Mouse (Mus musculus): ENCODE measurements around the gene Tc2n. TPM values are rescaled to one million over a fixed set of nuclear protein-coding genes. Genes with fewer than 3 reads are reported as not detected.

The Tc2n gene
- polyA plus RNA-seq, 1 experiment from 2014 or later, result 2.6 TPM

DNA sequence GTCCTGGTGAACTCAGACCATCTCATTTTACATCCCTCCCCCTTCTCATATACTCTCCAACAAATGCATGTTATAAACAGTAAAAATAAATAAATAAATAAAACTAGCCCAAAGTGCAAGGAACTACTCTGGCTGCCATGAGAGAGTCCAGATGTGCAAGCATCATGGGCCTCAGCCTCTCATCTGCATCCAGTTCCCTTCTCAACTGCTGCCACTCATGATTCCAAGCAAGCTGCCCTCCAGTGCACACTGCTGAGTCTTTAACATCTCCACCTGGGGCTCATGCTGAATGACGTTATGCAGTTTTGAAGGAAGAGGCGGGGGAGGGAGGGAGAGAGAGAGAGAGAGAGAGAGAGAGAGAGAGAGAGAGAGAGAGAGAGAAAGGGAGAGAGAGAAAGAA is 24.1 kb upstream of the Tc2n start:
- Histone ChIP-seq H3K9ac (replicated peaks; ENCODE audit: low read depth, low read length) (no peak overlapping the region), H3K9me3 (ENCODE audit: control insufficient read depth, low read depth, low read length) (no peaks in the 10 kb centered on the region), H3K4me1 (ENCODE audit: control insufficient read depth, insufficient read depth, low read length) (no peaks in the 10 kb centered on the region), H3K27me3 (ENCODE audit: control insufficient read depth, insufficient read depth, low read length) (no peaks in the 10 kb centered on the region), H3K4me3 (ENCODE audit: low read depth, low read length) (no peak overlapping the region), H3K36me3 (ENCODE audit: control insufficient read depth, insufficient read depth, low read length) (no peaks in the 10 kb centered on the region), H3K4me2 (replicated peaks; ENCODE audit: low read depth, low read length) (no peak overlapping the region), H3K27ac (ENCODE audit: low read length) (no peak overlapping the region)
- peak; percentile 23; the same call in 1 of the 2 replicates for ATAC-seq (ENCODE audit: insufficient number of reproducible peaks, insufficient read depth, low FRiP score, low read depth)
- 47% methylated on average over 2 of the region's 2 CpGs for WGBS

DNA sequence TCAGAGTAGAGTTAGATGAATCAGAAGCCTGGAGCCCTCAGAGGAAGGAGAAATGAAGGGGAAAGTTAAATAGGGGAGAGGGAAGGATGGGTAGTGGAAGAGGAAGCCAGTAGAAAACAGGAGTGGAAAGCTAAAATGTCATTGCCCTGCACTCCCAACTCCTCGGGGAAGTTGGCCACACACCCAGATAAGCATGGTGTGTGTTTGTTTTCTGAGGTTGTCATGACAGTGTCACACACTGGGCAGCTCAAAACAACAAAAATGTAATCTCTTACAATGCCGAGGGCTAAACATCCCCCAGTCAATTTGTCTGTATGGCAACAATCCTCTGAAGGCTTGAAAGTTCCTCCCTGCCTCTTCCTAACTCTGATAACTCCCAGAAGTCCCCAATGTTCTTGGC is 22.2 kb upstream of the Tc2n start:
- no peak overlapping the region for H3K9ac ChIP-seq (replicated peaks; ENCODE audit: low read depth, low read length)
- H3K27me3 ChIP-seq (ENCODE audit: control insufficient read depth, insufficient read depth, low read length), result no peaks in the 10 kb centered on the region
- no peak for ATAC-seq (ENCODE audit: insufficient number of reproducible peaks, insufficient read depth, low FRiP score, low read depth)
- no peaks in the 10 kb centered on the region for H3K4me1 ChIP-seq (ENCODE audit: control insufficient read depth, insufficient read depth, low read length)
- H3K4me2 ChIP-seq (replicated peaks; ENCODE audit: low read depth, low read length), result no peak overlapping the region
- H3K36me3 ChIP-seq (ENCODE audit: control insufficient read depth, insufficient read depth, low read length), result no peaks in the 10 kb centered on the region
- no peaks in the 10 kb centered on the region for H3K9me3 ChIP-seq (ENCODE audit: control insufficient read depth, low read depth, low read length)
- WGBS, result 38% methylated on average over 2 of the region's 2 CpGs
- H3K27ac ChIP-seq (ENCODE audit: low read length), result no peak overlapping the region
- no peak overlapping the region for H3K4me3 ChIP-seq (ENCODE audit: low read depth, low read length)

DNA sequence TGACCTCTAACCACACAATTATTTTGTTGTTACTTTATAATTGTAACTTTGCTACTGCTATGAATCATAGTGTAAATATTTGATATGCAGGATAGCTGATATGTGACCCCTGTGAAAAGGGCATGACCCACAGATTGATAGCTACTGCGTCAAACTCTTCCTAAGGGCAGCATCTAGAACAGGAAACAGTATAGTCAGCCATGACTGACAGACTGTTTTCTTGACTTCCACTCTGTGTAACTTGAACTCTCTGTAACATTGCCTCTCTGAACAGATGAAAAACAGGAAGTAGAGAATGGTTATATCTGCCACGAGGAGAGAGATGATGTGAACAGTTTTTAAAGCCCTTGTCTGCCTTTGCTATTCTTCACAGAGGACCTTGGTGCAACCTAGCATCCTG is 21.7 kb upstream of the Tc2n start:
- Histone ChIP-seq H3K4me2 (replicated peaks; ENCODE audit: low read depth, low read length) (no peak overlapping the region), H3K4me1 (ENCODE audit: control insufficient read depth, insufficient read depth, low read length) (no peaks in the 10 kb centered on the region), H3K27ac (ENCODE audit: low read length) (no peak overlapping the region), H3K27me3 (ENCODE audit: control insufficient read depth, insufficient read depth, low read length) (no peaks in the 10 kb centered on the region), H3K4me3 (ENCODE audit: low read depth, low read length) (no peak overlapping the region), H3K9ac (replicated peaks; ENCODE audit: low read depth, low read length) (no peak overlapping the region), H3K36me3 (ENCODE audit: control insufficient read depth, insufficient read depth, low read length) (no peaks in the 10 kb centered on the region), H3K9me3 (ENCODE audit: control insufficient read depth, low read depth, low read length) (no peaks in the 10 kb centered on the region)
- ATAC-seq (ENCODE audit: insufficient number of reproducible peaks, insufficient read depth, low FRiP score, low read depth), result no peak
- WGBS, result 22% methylated on average over 2 of the region's 2 CpGs

DNA sequence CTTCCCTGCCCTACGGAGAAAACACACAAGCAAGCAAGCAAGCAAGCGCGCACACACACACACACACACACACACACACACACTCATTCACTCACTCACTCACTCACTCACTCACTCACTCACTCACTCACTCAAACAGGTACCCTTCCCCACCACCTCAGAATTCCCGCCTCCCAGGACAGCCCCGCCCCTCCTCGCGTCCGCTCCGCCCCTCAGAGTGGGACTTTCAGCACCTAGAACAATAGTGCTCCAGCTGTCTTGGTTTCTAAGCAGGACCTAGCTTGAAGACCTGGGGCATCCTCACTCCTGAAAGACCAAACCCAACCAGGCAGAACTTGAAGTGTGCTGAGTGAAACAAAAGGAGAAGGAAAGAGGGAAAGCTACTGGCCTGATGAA is 430 bp upstream of the Tc2n start:
- peak; percentile 75 for ATAC-seq (ENCODE audit: insufficient number of reproducible peaks, insufficient read depth, low FRiP score, low read depth)

DNA sequence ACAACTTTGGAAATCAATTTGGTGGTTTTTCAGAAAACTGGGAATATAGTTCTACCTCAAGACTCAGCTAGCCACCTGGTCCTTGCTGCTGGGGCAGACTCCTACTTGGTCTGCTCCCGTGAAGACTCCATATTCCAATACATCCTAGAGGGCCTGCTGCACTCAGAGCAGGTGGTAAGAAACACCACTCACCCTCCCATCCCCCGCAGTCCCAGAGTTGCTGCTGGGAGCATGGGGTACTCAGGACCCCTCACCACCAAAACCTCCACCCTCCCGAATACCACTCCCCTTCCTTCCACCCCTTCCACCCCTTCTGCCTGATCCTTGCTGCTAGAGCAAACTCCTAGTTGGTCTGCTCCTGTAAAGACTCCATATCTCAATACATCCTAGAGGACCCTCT is 19.1 kb downstream of the Tc2n start:
- no peaks in the 10 kb centered on the region for H3K27me3 ChIP-seq (ENCODE audit: control insufficient read depth, insufficient read depth, low read length)
- no peak for ATAC-seq (ENCODE audit: insufficient number of reproducible peaks, insufficient read depth, low FRiP score, low read depth)
- no peak overlapping the region for H3K9ac ChIP-seq (replicated peaks; ENCODE audit: low read depth, low read length)
- H3K4me3 ChIP-seq (ENCODE audit: low read depth, low read length), result no peak overlapping the region
- WGBS, result 79% methylated on average over 3 of the region's 3 CpGs
- H3K4me1 ChIP-seq (ENCODE audit: control insufficient read depth, insufficient read depth, low read length), result no peaks in the 10 kb centered on the region
- H3K4me2 ChIP-seq (replicated peaks; ENCODE audit: low read depth, low read length), result no peak overlapping the region
- H3K9me3 ChIP-seq (ENCODE audit: control insufficient read depth, low read depth, low read length), result no peaks in the 10 kb centered on the region
- no peak overlapping the region for H3K27ac ChIP-seq (ENCODE audit: low read length)
- no peaks in the 10 kb centered on the region for H3K36me3 ChIP-seq (ENCODE audit: control insufficient read depth, insufficient read depth, low read length)

More for the DNA sequence above, 430 bp upstream of the Tc2n start:
- Histone ChIP-seq H3K36me3 (ENCODE audit: control insufficient read depth, insufficient read depth, low read length) (no peaks in the 10 kb centered on the region), H3K9ac (replicated peaks; ENCODE audit: low read depth, low read length) (no peak overlapping the region), H3K4me2 (replicated peaks; ENCODE audit: low read depth, low read length) (peak overlapping the region; percentile 97), H3K4me3 (ENCODE audit: low read depth, low read length) (peak overlapping the region; percentile 63), H3K27ac (ENCODE audit: low read length) (no peak overlapping the region), H3K27me3 (ENCODE audit: control insufficient read depth, insufficient read depth, low read length) (no peaks in the 10 kb centered on the region), H3K4me1 (ENCODE audit: control insufficient read depth, insufficient read depth, low read length) (no peaks in the 10 kb centered on the region), H3K9me3 (ENCODE audit: control insufficient read depth, low read depth, low read length) (no peaks in the 10 kb centered on the region)
- 0% methylated on average over 9 of the region's 9 CpGs for WGBS

DNA sequence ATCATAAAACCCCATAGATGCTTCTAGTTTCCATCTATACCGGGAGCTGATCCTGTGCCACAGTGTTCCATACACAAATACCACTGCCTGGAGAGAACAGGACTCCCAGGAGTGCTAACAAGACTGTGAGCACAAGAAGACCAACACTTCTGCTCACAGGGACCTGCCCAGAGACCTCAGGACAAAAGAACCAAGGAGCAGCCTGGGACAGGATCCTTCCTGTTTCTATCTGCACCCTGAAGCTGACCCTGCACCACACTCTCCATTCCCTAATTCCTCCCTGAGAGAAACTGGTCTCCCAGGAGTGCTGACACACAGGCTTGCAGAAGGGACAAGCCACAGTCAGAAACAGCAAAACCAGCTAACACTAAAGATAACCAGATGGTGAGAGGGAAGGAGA is 21.8 kb downstream of the Tc2n start:
- Histone ChIP-seq H3K9me3 (ENCODE audit: control insufficient read depth, low read depth, low read length) (no peaks in the 10 kb centered on the region), H3K27ac (ENCODE audit: low read length) (no peak overlapping the region), H3K36me3 (ENCODE audit: control insufficient read depth, insufficient read depth, low read length) (no peaks in the 10 kb centered on the region), H3K4me1 (ENCODE audit: control insufficient read depth, insufficient read depth, low read length) (no peaks in the 10 kb centered on the region), H3K4me3 (ENCODE audit: low read depth, low read length) (no peak overlapping the region), H3K27me3 (ENCODE audit: control insufficient read depth, insufficient read depth, low read length) (no peaks in the 10 kb centered on the region), H3K4me2 (replicated peaks; ENCODE audit: low read depth, low read length) (no peak overlapping the region), H3K9ac (replicated peaks; ENCODE audit: low read depth, low read length) (no peak overlapping the region)
- ATAC-seq (ENCODE audit: insufficient number of reproducible peaks, insufficient read depth, low FRiP score, low read depth), result no peak
- WGBS, result 75% methylated on average over 1 of the region's 1 CpGs

DNA sequence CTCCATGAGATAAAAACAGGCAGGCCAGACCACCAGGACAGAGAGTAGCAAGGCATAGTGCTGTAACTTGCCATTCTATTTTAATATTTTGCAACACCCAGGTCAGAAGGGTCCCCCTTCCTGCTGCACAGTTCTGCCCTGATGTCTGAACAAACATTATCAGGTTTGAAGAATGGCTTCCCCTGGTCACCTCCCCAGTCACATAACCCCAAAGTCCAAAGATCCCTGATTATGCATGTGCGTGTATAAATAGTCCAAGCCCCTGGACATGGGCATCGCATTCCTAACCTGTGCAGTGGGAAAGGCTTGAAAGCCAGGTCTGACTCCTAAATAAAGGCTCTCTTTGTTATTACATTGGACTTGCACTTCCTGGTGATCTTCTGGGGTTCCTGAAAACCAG is 37.8 kb downstream of the Tc2n start:
- H3K4me3 ChIP-seq (ENCODE audit: low read depth, low read length), result no peak overlapping the region
- no peaks in the 10 kb centered on the region for H3K27me3 ChIP-seq (ENCODE audit: control insufficient read depth, insufficient read depth, low read length)
- no peak overlapping the region for H3K9ac ChIP-seq (replicated peaks; ENCODE audit: low read depth, low read length)
- H3K36me3 ChIP-seq (ENCODE audit: control insufficient read depth, insufficient read depth, low read length), result no peaks in the 10 kb centered on the region
- 0 out of 2 replicates have a peak, but pooled peaks have one; percentile 28 for ATAC-seq (ENCODE audit: insufficient number of reproducible peaks, insufficient read depth, low FRiP score, low read depth)
- no peaks in the 10 kb centered on the region for H3K9me3 ChIP-seq (ENCODE audit: control insufficient read depth, low read depth, low read length)
- no peaks in the 10 kb centered on the region for H3K4me1 ChIP-seq (ENCODE audit: control insufficient read depth, insufficient read depth, low read length)
- no peak overlapping the region for H3K4me2 ChIP-seq (replicated peaks; ENCODE audit: low read depth, low read length)
- H3K27ac ChIP-seq (ENCODE audit: low read length), result no peak overlapping the region
- 80% methylated on average over 2 of the region's 2 CpGs for WGBS

DNA sequence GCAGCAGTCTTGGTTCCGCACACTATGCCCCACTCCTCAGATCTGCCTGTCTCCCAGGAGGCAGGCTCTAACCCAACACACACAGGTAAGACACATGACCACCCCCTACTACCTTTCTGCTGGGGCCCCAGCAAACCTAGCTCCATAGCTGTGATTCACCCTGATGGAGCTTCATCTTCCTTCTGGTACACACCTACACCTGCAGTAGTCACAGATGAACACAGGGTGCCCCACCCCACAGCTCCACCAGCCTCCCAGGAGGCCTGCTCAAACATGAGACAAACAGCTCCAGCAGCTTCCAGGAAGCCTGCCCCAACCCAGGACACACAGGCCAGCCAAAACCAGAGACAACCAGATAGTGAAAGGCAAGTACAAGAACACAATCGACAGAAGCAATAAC is 50.8 kb downstream of the Tc2n start:
- no peak overlapping the region for H3K27ac ChIP-seq (ENCODE audit: low read length)
- no peak overlapping the region for H3K9ac ChIP-seq (replicated peaks; ENCODE audit: low read depth, low read length)
- H3K4me1 ChIP-seq (ENCODE audit: control insufficient read depth, insufficient read depth, low read length), result no peaks in the 10 kb centered on the region
- no peaks in the 10 kb centered on the region for H3K27me3 ChIP-seq (ENCODE audit: control insufficient read depth, insufficient read depth, low read length)
- H3K4me3 ChIP-seq (ENCODE audit: low read depth, low read length), result no peak overlapping the region
- H3K36me3 ChIP-seq (ENCODE audit: control insufficient read depth, insufficient read depth, low read length), result no peaks in the 10 kb centered on the region
- H3K4me2 ChIP-seq (replicated peaks; ENCODE audit: low read depth, low read length), result no peak overlapping the region
- 87% methylated on average over 2 of the region's 2 CpGs for WGBS
- no peak for ATAC-seq (ENCODE audit: insufficient number of reproducible peaks, insufficient read depth, low FRiP score, low read depth)
- H3K9me3 ChIP-seq (ENCODE audit: control insufficient read depth, low read depth, low read length), result no peaks in the 10 kb centered on the region

DNA sequence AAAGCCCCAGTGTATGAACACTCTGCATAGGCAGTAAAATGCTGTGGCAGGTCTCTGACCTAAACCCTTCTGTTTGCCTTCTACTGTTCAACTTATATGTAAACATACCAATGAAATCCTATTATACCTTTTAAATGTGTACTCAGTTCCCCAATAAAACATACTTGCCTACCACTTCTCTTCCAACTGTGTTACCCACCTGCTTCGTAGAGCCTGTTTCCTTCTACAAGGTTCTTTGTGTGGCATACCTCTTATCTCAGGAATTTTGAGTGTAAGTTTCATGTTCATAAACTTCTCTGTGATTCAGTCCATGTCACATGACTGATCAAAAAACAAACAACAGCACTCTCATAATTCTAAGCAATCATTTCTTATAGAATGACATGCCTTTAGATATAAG is 85.2 kb downstream of the Tc2n start:
- ATAC-seq (ENCODE audit: insufficient number of reproducible peaks, insufficient read depth, low FRiP score, low read depth), result no peak
- 71% methylated on average over 1 of the region's 1 CpGs for WGBS
- Histone ChIP-seq H3K4me3 (ENCODE audit: low read depth, low read length) (no peak overlapping the region), H3K4me2 (replicated peaks; ENCODE audit: low read depth, low read length) (no peak overlapping the region), H3K27me3 (ENCODE audit: control insufficient read depth, insufficient read depth, low read length) (no peaks in the 10 kb centered on the region), H3K9me3 (ENCODE audit: control insufficient read depth, low read depth, low read length) (no peaks in the 10 kb centered on the region), H3K27ac (ENCODE audit: low read length) (no peak overlapping the region), H3K4me1 (ENCODE audit: control insufficient read depth, insufficient read depth, low read length) (no peaks in the 10 kb centered on the region), H3K9ac (replicated peaks; ENCODE audit: low read depth, low read length) (no peak overlapping the region), H3K36me3 (ENCODE audit: control insufficient read depth, insufficient read depth, low read length) (no peaks in the 10 kb centered on the region)

All from stomach, embryonic 14.5 days (tissue).